Mouse (Mus musculus): Measurements from ENCODE around the gene Nrg3.

The Nrg3 gene

GRCm38 (mm10) chr14:38959367-38959766 is 513.5 kb downstream of the Nrg3 start:
- no peak for DNase-seq (ENCODE audit: low spot score in 2 of 2)

GRCm38 (mm10) chr14:38937481-38937880 is 535.4 kb downstream of the Nrg3 start:
- DNase-seq (ENCODE audit: low spot score in 2 of 2) = no peak

- no peak for DNase-seq (ENCODE audit: low spot score in 2 of 2)
Observed at GRCm38 (mm10) chr14:38936483-38937054, 536.3 kb downstream of the Nrg3 start.

- DNase-seq (ENCODE audit: low spot score in 2 of 2) = no peak
Observed at GRCm38 (mm10) chr14:38923652-38924051, 549.2 kb downstream of the Nrg3 start.

GRCm38 (mm10) chr14:38920800-38921199 is 552.1 kb downstream of the Nrg3 start:
- DNase-seq (ENCODE audit: low spot score in 2 of 2) = no peak

GRCm38 (mm10) chr14:38870591-38870990 is 602.3 kb downstream of the Nrg3 start:
- DNase-seq (ENCODE audit: low spot score in 2 of 2) = no peak

- DNase-seq (ENCODE audit: low spot score in 2 of 2) = no peak
Observed at GRCm38 (mm10) chr14:38847566-38847965, 625.3 kb downstream of the Nrg3 start.

- no peak for DNase-seq (ENCODE audit: low spot score in 2 of 2)
Observed at GRCm38 (mm10) chr14:38847091-38847490, 625.8 kb downstream of the Nrg3 start.

GRCm38 (mm10) chr14:38835006-38835405 is 637.9 kb downstream of the Nrg3 start:
- no peak for DNase-seq (ENCODE audit: low spot score in 2 of 2)

GRCm38 (mm10) chr14:38824891-38825290 is 648.0 kb downstream of the Nrg3 start:
- DNase-seq (ENCODE audit: low spot score in 2 of 2) = no peak

- no peak for DNase-seq (ENCODE audit: low spot score in 2 of 2)
Observed at GRCm38 (mm10) chr14:38797027-38797426, 675.9 kb downstream of the Nrg3 start.

- no peak for DNase-seq (ENCODE audit: low spot score in 2 of 2)
Observed at GRCm38 (mm10) chr14:38775291-38776116, 697.4 kb downstream of the Nrg3 start.

GRCm38 (mm10) chr14:38774811-38775210 is 698.1 kb downstream of the Nrg3 start:
- no peak for DNase-seq (ENCODE audit: low spot score in 2 of 2)

GRCm38 (mm10) chr14:38730465-38730864 is 742.4 kb downstream of the Nrg3 start:
- DNase-seq (ENCODE audit: low spot score in 2 of 2) = no peak

- no peak for DNase-seq (ENCODE audit: low spot score in 2 of 2)
Observed at GRCm38 (mm10) chr14:38703894-38704293, 769.0 kb downstream of the Nrg3 start.

- no peak for DNase-seq (ENCODE audit: low spot score in 2 of 2)
Observed at GRCm38 (mm10) chr14:38702596-38703393, 770.1 kb downstream of the Nrg3 start.

GRCm38 (mm10) chr14:38701413-38701812 is 771.5 kb downstream of the Nrg3 start:
- no peak for DNase-seq (ENCODE audit: low spot score in 2 of 2)

GRCm38 (mm10) chr14:38700972-38701371 is 771.9 kb downstream of the Nrg3 start:
- no peak for DNase-seq (ENCODE audit: low spot score in 2 of 2)

GRCm38 (mm10) chr14:38659973-38660372 is 812.9 kb downstream of the Nrg3 start:
- no peak for DNase-seq (ENCODE audit: low spot score in 2 of 2)

GRCm38 (mm10) chr14:38637070-38637469 is 835.8 kb downstream of the Nrg3 start:
- DNase-seq (ENCODE audit: low spot score in 2 of 2) = no peak

GRCm38 (mm10) chr14:38630114-38630513 is 842.8 kb downstream of the Nrg3 start:
- DNase-seq (ENCODE audit: low spot score in 2 of 2) = no peak

GRCm38 (mm10) chr14:38629671-38630070 is 843.2 kb downstream of the Nrg3 start:
- no peak for DNase-seq (ENCODE audit: low spot score in 2 of 2)

Measured in urinary bladder, postnatal 36 days (tissue).